Mouse (Mus musculus): ENCODE data around the gene Spn.
"Not testable (repeated sequence)": the region's sequence is repeated elsewhere in the genome, so short reads cannot be mapped to it uniquely, and the experiment has no call there.

Spn gene

GRCm38 (mm10) chr7:127105551-127105950, 32.1 kb downstream of the Spn start:
- in situ Hi-C loops (cut with MboI), result no loop called here

- in situ Hi-C loops (cut with MboI), result no loop called here
These were observed 32.9 kb downstream of the Spn start for GRCm38 (mm10) chr7:127104560-127105332.

GRCm38 (mm10) chr7:127103960-127104359, 33.7 kb downstream of the Spn start:
- in situ Hi-C loops (cut with MboI), result no loop called here

GRCm38 (mm10) chr7:127102148-127102547, 35.5 kb downstream of the Spn start:
- in situ Hi-C loops (cut with MboI), result no loop called here

GRCm38 (mm10) chr7:127101451-127102016, 36.1 kb downstream of the Spn start:
- in situ Hi-C loops (cut with MboI), result no loop called here

GRCm38 (mm10) chr7:127099528-127099927, 38.1 kb downstream of the Spn start:
- in situ Hi-C loops (cut with MboI), result no loop called here

GRCm38 (mm10) chr7:127098950-127099349, 38.7 kb downstream of the Spn start:
- in situ Hi-C loops (cut with MboI), result no loop called here

GRCm38 (mm10) chr7:127098521-127098920, 39.1 kb downstream of the Spn start:
- in situ Hi-C loops (cut with MboI), result no loop called here

GRCm38 (mm10) chr7:127096456-127096855, 41.2 kb downstream of the Spn start:
- in situ Hi-C loops (cut with MboI), result no loop called here

- in situ Hi-C loops (cut with MboI), result loop anchor here (5.0 kb wide), 1 partner anchor 67 kb away; the partner anchor contains the start of gene Maz
These were observed 43.7 kb downstream of the Spn start for GRCm38 (mm10) chr7:127093914-127094313.

- in situ Hi-C loops (cut with MboI), result loop anchor here (5.0 kb wide), 1 partner anchor 64 kb away; the partner anchor contains the start of gene Maz
These were observed 46.3 kb downstream of the Spn start, which contains the start of gene AI467606 for GRCm38 (mm10) chr7:127091114-127091896. Gene AI467606 (plus strand): TSS chr7:127091359.

- in situ Hi-C loops (cut with MboI), result loop anchor here (5.0 kb wide), 1 partner anchor 63 kb away; the partner anchor contains the start of gene Maz
These were observed 47.2 kb downstream of the Spn start for GRCm38 (mm10) chr7:127090154-127091113.

- in situ Hi-C loops (cut with MboI), result no loop called here
These were observed 48.5 kb downstream of the Spn start for GRCm38 (mm10) chr7:127088901-127089845.

- in situ Hi-C loops (cut with MboI), result no loop called here
These were observed 49.5 kb downstream of the Spn start for GRCm38 (mm10) chr7:127088083-127088482.

GRCm38 (mm10) chr7:127087278-127088010, 50.2 kb downstream of the Spn start, which contains the start of gene Zg16:
Gene Zg16 (minus strand): TSS chr7:127087328.
- in situ Hi-C loops (cut with MboI), result not testable (repeated sequence)

- in situ Hi-C loops (cut with MboI), result not testable (repeated sequence)
These were observed 51.9 kb downstream of the Spn start for GRCm38 (mm10) chr7:127085751-127086150.

- in situ Hi-C loops (cut with MboI), result no loop called here
These were observed 52.8 kb downstream of the Spn start for GRCm38 (mm10) chr7:127084794-127085193.

GRCm38 (mm10) chr7:127083689-127084088, 53.9 kb downstream of the Spn start:
- in situ Hi-C loops (cut with MboI), result no loop called here

GRCm38 (mm10) chr7:127082995-127083394, 54.6 kb downstream of the Spn start:
- in situ Hi-C loops (cut with MboI), result no loop called here
